21 mouse cellular contexts compared by ENCODE assay signal in the genomic region with DNA sequence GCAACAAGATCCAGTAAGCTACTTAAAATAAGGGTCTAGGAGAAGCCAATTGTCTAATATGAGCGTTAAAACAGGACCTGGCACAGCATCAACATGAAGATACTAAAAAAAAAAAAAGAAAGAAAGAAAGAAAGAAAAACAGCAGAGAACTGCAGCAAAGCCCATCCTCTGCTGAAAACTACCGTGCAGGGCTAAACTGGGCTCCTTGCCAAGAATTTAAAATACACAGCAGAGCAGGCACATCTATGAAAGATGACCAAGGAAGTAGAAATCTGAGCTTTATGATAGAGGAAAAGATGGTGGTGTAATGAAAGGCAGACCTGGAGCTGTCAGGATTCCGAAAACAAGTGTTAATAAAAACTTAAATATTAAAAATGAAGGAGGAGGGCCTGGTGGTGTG. TPM values are rescaled to one million over a fixed set of nuclear protein-coding genes. Genes with fewer than 3 reads are reported as not detected.
DNase-seq lines count a peak whose midpoint lies in the region; ATAC-seq and TF ChIP-seq lines count a peak whose summit lies in the region.
"Had no signal": no experiment of that assay in that cellular context is flagged by ENCODE, and none has a peak within 500 bp of the region (broad histone marks: within the 10 kb centered on the region; RNA-seq: fewer than 3 reads in every experiment).

No protein-coding gene starts in this region.

- DNase-seq in heart, embryonic 10.5 days (ENCODE audit: low spot score): no peak
- DNase-seq in heart, adult 11 months: no peak
- DNase-seq in kidney, postnatal 0 days (ENCODE audit: low spot score): peak; percentile 44
- no peak for DNase-seq in kidney, postnatal 25 days
- DNase-seq in stomach, postnatal 0 days (ENCODE audit: low spot score): no peak
- no peak for DNase-seq in spleen, adult 12 weeks (ENCODE audit: low spot score)
- DNase-seq: adrenal gland, postnatal 10 days; cerebellum, adult 8-10 months; gastrocnemius, postnatal 14 days; heart, postnatal 14 days; kidney, postnatal 10 days; liver; lung, adult 18-20 months; spleen, adult 18-20 months; thymus, postnatal 14 days had no signal

- H3K9ac ChIP-seq in kidney, postnatal 0 days (ENCODE audit: low read depth, low read length): no peak overlapping the region
- no peak overlapping the region for H3K9ac ChIP-seq in stomach, embryonic 15.5 days
- no peak overlapping the region for H3K9ac ChIP-seq in stomach, postnatal 0 days (ENCODE audit: low read length)
- H3K9ac ChIP-seq: embryonic facial prominence, embryonic 15.5 days; neural tube, embryonic 15.5 days had no signal

- ATAC-seq in kidney, postnatal 0 days (replicated peaks; ENCODE audit: low FRiP score, low read depth): no peak
- peak; percentile 39; the same call in 1 of the 2 replicates for ATAC-seq in stomach, embryonic 15.5 days (ENCODE audit: insufficient read depth, low FRiP score, low read depth)
- no peak for ATAC-seq in stomach, postnatal 0 days (ENCODE audit: low FRiP score, low TSS enrichment)
- ATAC-seq: CD4-positive, CD25-positive, alpha-beta regulatory T cell, adult 4 months; forebrain, embryonic 16.5 days; inflammation-experienced regulatory T-cells, adult 6 months had no signal

- no peak overlapping the region for H3K4me2 ChIP-seq in kidney, postnatal 0 days (ENCODE audit: low read length)
- H3K4me2 ChIP-seq in stomach, embryonic 15.5 days: no peak overlapping the region
- no peak overlapping the region for H3K4me2 ChIP-seq in stomach, postnatal 0 days (replicated peaks; ENCODE audit: low read depth)
- H3K4me2 ChIP-seq: embryonic facial prominence, embryonic 15.5 days; neural tube, embryonic 15.5 days had no signal

- no peaks in the 10 kb centered on the region for H3K27me3 ChIP-seq in heart, embryonic 10.5 days (ENCODE audit: insufficient read depth, poor library complexity, severe bottlenecking)
- no peaks in the 10 kb centered on the region for H3K27me3 ChIP-seq in kidney, postnatal 0 days (ENCODE audit: insufficient read depth, low read length)
- no peaks in the 10 kb centered on the region for H3K27me3 ChIP-seq in stomach, embryonic 15.5 days (replicated peaks)
- no peaks in the 10 kb centered on the region for H3K27me3 ChIP-seq in stomach, postnatal 0 days (ENCODE audit: control insufficient read depth, insufficient read depth, low read length)
- H3K27me3 ChIP-seq: embryonic facial prominence, embryonic 15.5 days; neural tube, embryonic 15.5 days had no signal

- no peaks in the 10 kb centered on the region for H3K9me3 ChIP-seq in heart, embryonic 10.5 days
- H3K9me3 ChIP-seq in kidney, postnatal 0 days (replicated peaks; ENCODE audit: low read length): no peaks in the 10 kb centered on the region
- H3K9me3 ChIP-seq in stomach, embryonic 15.5 days: no peaks in the 10 kb centered on the region
- no peaks in the 10 kb centered on the region for H3K9me3 ChIP-seq in stomach, postnatal 0 days (ENCODE audit: control insufficient read depth, low read length)
- H3K9me3 ChIP-seq: embryonic facial prominence, embryonic 15.5 days; neural tube, embryonic 15.5 days had no signal

- no peak overlapping the region for H3K4me3 ChIP-seq in heart, embryonic 10.5 days
- no peak overlapping the region for H3K4me3 ChIP-seq in kidney, postnatal 0 days (replicated peaks; ENCODE audit: low read depth, low read length)
- H3K4me3 ChIP-seq in stomach, embryonic 15.5 days (replicated peaks): no peak overlapping the region
- no peak overlapping the region for H3K4me3 ChIP-seq in stomach, postnatal 0 days (ENCODE audit: low read depth, low read length)
- H3K4me3 ChIP-seq: embryonic facial prominence, embryonic 15.5 days; neural tube, embryonic 15.5 days had no signal

- H3K4me1 ChIP-seq in heart, embryonic 10.5 days: peaks cover 16% of the 10 kb centered on the region
- no peaks in the 10 kb centered on the region for H3K4me1 ChIP-seq in kidney, postnatal 0 days (replicated peaks; ENCODE audit: insufficient read depth, low read length)
- H3K4me1 ChIP-seq in stomach, embryonic 15.5 days: 0 out of 2 replicates have a peak, but pooled peaks cover 3% of the 10 kb centered on the region
- H3K4me1 ChIP-seq in stomach, postnatal 0 days (replicated peaks; ENCODE audit: control insufficient read depth, insufficient read depth): no peaks in the 10 kb centered on the region
- H3K4me1 ChIP-seq: embryonic facial prominence, embryonic 15.5 days; neural tube, embryonic 15.5 days had no signal

- H3K36me3 ChIP-seq in heart, embryonic 10.5 days: no peaks in the 10 kb centered on the region
- H3K36me3 ChIP-seq in kidney, postnatal 0 days (ENCODE audit: insufficient read depth, low read length): no peaks in the 10 kb centered on the region
- H3K36me3 ChIP-seq in stomach, embryonic 15.5 days: no peaks in the 10 kb centered on the region
- no peaks in the 10 kb centered on the region for H3K36me3 ChIP-seq in stomach, postnatal 0 days (ENCODE audit: control insufficient read depth, insufficient read depth, low read length)
- H3K36me3 ChIP-seq: embryonic facial prominence, embryonic 15.5 days; neural tube, embryonic 15.5 days had no signal

- TF ChIP-seq CTCF in kidney, postnatal 0 days (IDR thresholded peaks at IDR 0.05; ENCODE audit: low read depth): no peak
- no peak for TF ChIP-seq CTCF in stomach, postnatal 0 days (IDR thresholded peaks at IDR 0.05; ENCODE audit: low read depth)

- TF ChIP-seq EP300 in stomach, postnatal 0 days (optimal IDR thresholded peaks at IDR 0.05): no peak

- WGBS in heart, embryonic 10.5 days: 49% methylated on average over 3 of the region's 3 CpGs
- 33% methylated on average over 3 of the region's 3 CpGs for WGBS in kidney, postnatal 0 days
- WGBS in stomach, embryonic 15.5 days: 22% methylated on average over 3 of the region's 3 CpGs
- WGBS in stomach, postnatal 0 days: 24% methylated on average over 3 of the region's 3 CpGs

- peak overlapping the region; percentile 32; the same call in 1 of the 2 replicates for H3K27ac ChIP-seq in heart, embryonic 10.5 days
- no peak overlapping the region for H3K27ac ChIP-seq in kidney, postnatal 0 days
- H3K27ac ChIP-seq in stomach, embryonic 15.5 days: no peak overlapping the region
- H3K27ac ChIP-seq in stomach, postnatal 0 days (replicated peaks): no peak overlapping the region
- H3K27ac ChIP-seq: embryonic facial prominence, embryonic 15.5 days; neural tube, embryonic 15.5 days had no signal

RNA-seq across cellular contexts. Expression of gene Pacrg, which starts 48.5 kb away (rescaled TPM):
- 0.78 and 0.89 TPM in 2 replicates for polyA plus RNA-seq in heart, embryonic 10.5 days (2016; fragmentation: Nextera tagmentation; extraction: Ambion mirVana)
- polyA plus RNA-seq in kidney, postnatal 0 days (2015; fragmentation: Nextera tagmentation; extraction: Ambion mirVana): 3.1 and 4.1 TPM in 2 replicates
- polyA plus RNA-seq in stomach, embryonic 15.5 days (2015; fragmentation: Nextera tagmentation; extraction: Ambion mirVana): 1.0 and 2.0 TPM in 2 replicates
- polyA plus RNA-seq in stomach, postnatal 0 days (2015; fragmentation: Nextera tagmentation; extraction: Ambion mirVana): 0.89 and 1.2 TPM in 2 replicates
- polyA plus RNA-seq: CD4-positive, CD25-positive, alpha-beta regulatory T cell, adult 4 months; inflammation-experienced regulatory T-cells, adult 6 months had no signal

RNA-seq across cellular contexts. Expression of gene Prkn, which starts 48.5 kb away (rescaled TPM):
- 1.0 and 1.8 TPM in 2 replicates for polyA plus RNA-seq in heart, embryonic 10.5 days (2016; fragmentation: Nextera tagmentation; extraction: Ambion mirVana)
- polyA plus RNA-seq in kidney, postnatal 0 days (2015; fragmentation: Nextera tagmentation; extraction: Ambion mirVana): 3.6 and 4.0 TPM in 2 replicates
- polyA plus RNA-seq in stomach, embryonic 15.5 days (2015; fragmentation: Nextera tagmentation; extraction: Ambion mirVana): 2.0 and 2.3 TPM in 2 replicates
- polyA plus RNA-seq in stomach, postnatal 0 days (2015; fragmentation: Nextera tagmentation; extraction: Ambion mirVana): 2.3 and 3.3 TPM in 2 replicates
